Mouse (Mus musculus) C2C12 (cell line): ENCODE results near the gene Rgmb.

Experiments used
- CEBPB ChIP-seq: IDR thresholded peaks from one replicate; pipeline ENCODE4 v1.6.1; 2011; ENCODE audit warnings: low read depth, mild to moderate bottlenecking, control low read depth, moderate library complexity
- CTCF ChIP-seq: IDR thresholded peaks from one replicate; pipeline ENCODE4 v1.5.1; 2011; ENCODE audit not compliant: control insufficient read depth, insufficient read depth, insufficient read length
- MAX ChIP-seq: IDR thresholded peaks from one replicate; pipeline ENCODE4 v1.6.1; 2011; ENCODE audit warnings: mild to moderate bottlenecking, control low read depth
- MYOD1 ChIP-seq: IDR thresholded peaks from one replicate; pipeline ENCODE4 v1.6.1; 2011; ENCODE audit warnings: low read depth; ENCODE audit not compliant: control insufficient read depth, insufficient read length
- MYOG ChIP-seq: IDR thresholded peaks from one replicate; pipeline ENCODE4 v1.6.1; 2011; ENCODE audit not compliant: control insufficient read depth, insufficient read length; ENCODE audit errors: extremely low read depth
- USF1 ChIP-seq: IDR thresholded peaks from one replicate; pipeline ENCODE4 v1.6.1; 2011; ENCODE audit warnings: low read depth, mild to moderate bottlenecking, control low read depth, moderate library complexity

- TF ChIP-seq CTCF (no peak), CEBPB (no peak), USF1 (no peak), MYOG (no peak), MAX (no peak), MYOD1 (no peak)
These were observed 13.8 kb downstream of the Rgmb start for GRCm38 (mm10) chr17:15817096-15817450.
